8 mouse cellular contexts compared by ENCODE assay signal in genomic region chr6:126955734-126956133, GRCm38 (mm10). TPM values are rescaled to one million over a fixed set of nuclear protein-coding genes. Genes with fewer than 3 reads are reported as not detected.
A peak's percentile ranks its signal among the peaks of the same experiment; 100 is the strongest.
DNase-seq lines count a peak whose midpoint lies in the region; TF ChIP-seq lines count a peak whose summit lies in the region.

No protein-coding gene starts in this region.

- DNase-seq in B cell, adult 2 months, result peak; percentile 75 to 76
- peak; percentile 77 for DNase-seq in MN1 (ENCODE audit: low spot score)
- DNase-seq in cerebellum, adult 2 months, result peak; percentile 59 to 72
- DNase-seq in gastrocnemius, adult 8-10 months (ENCODE audit: low spot score in 2 of 2), result peak; percentile 36 to 53
- peak; percentile 79 for DNase-seq in layer of hippocampus, adult 11-12 months (ENCODE audit: low spot score)
- peak; percentile 86 for DNase-seq in lung, postnatal 14 days
- DNase-seq in right cerebral cortex, postnatal 36 days (ENCODE audit: low spot score in 2 of 2), result peak; percentile 42 to 47
- DNase-seq in urinary bladder, postnatal 4 days (ENCODE audit: low spot score in 2 of 2), result peak; percentile 41 to 84

- WGBS in cerebellum, adult 2 months, result 4% methylated on average over 10 of the region's 10 CpGs

- TF ChIP-seq CTCF in cerebellum, adult 2 months (IDR thresholded peaks at IDR 0.05; ENCODE audit: borderline replicate concordance, insufficient read depth, low read depth, low read length), result peak; percentile 78

- H3K4me1 ChIP-seq in cerebellum, adult 2 months (ENCODE audit: control insufficient read depth, insufficient read depth, low read length), result no peaks in the 10 kb centered on the region

- H3K27me3 ChIP-seq in cerebellum, adult 2 months (ENCODE audit: control insufficient read depth, insufficient read depth, low read length), result no peaks in the 10 kb centered on the region

- H3K27ac ChIP-seq in cerebellum, adult 2 months (ENCODE audit: insufficient read depth, low read length), result no peak overlapping the region

- no peak for TF ChIP-seq POLR2A in cerebellum, adult 2 months (IDR thresholded peaks at IDR 0.05; ENCODE audit: borderline replicate concordance, insufficient read depth, low read length)

- H3K4me3 ChIP-seq in cerebellum, adult 2 months (replicated peaks; ENCODE audit: insufficient read depth, low read depth, low read length), result no peak overlapping the region

RNA-seq across cellular contexts. Expression of gene D6Wsu163e, which starts 16.0 kb away (rescaled TPM):
- polyA plus RNA-seq in cerebellum, adult 2 months (2012; rRNA removed), result 22.7 and 24.3 TPM in 2 replicates
- 1 to 10 TPM; 6.6 to 8.6 (median 7.8) TPM for total RNA-seq in gastrocnemius, adult 8-10 months (2022)

RNA-seq across cellular contexts. Expression of gene Rad51ap1, which starts 16.3 kb away (rescaled TPM):
- polyA plus RNA-seq in cerebellum, adult 2 months (2012; rRNA removed), result 5.5 and 6.6 TPM in 2 replicates
- under 1 TPM in 2 of 4 experiments, not detected in 2; 0.52 to 0.90 TPM for total RNA-seq in gastrocnemius, adult 8-10 months (2022)

RNA-seq across cellular contexts. Expression of gene Dyrk4, which starts 34.1 kb away (rescaled TPM):
- polyA plus RNA-seq in cerebellum, adult 2 months (2012; rRNA removed), result 0.10 and 0.23 TPM in 2 replicates
- not detected for total RNA-seq in gastrocnemius, adult 8-10 months (2022)

RNA-seq across cellular contexts. Expression of gene Fgf6, which starts 59.7 kb away (rescaled TPM):
- polyA plus RNA-seq in cerebellum, adult 2 months (2012; rRNA removed), result not detected in 2 replicates
- 1 to 10 TPM; 2.9 to 4.0 (median 3.2) TPM for total RNA-seq in gastrocnemius, adult 8-10 months (2022)
